Mouse (Mus musculus): ENCODE measurements around the gene Unc50. TPM values are rescaled to one million over a fixed set of nuclear protein-coding genes. Genes with fewer than 3 reads are reported as not detected.

Unc50 gene
- polyA plus RNA-seq, 1 experiment = 60.3 TPM

DNA sequence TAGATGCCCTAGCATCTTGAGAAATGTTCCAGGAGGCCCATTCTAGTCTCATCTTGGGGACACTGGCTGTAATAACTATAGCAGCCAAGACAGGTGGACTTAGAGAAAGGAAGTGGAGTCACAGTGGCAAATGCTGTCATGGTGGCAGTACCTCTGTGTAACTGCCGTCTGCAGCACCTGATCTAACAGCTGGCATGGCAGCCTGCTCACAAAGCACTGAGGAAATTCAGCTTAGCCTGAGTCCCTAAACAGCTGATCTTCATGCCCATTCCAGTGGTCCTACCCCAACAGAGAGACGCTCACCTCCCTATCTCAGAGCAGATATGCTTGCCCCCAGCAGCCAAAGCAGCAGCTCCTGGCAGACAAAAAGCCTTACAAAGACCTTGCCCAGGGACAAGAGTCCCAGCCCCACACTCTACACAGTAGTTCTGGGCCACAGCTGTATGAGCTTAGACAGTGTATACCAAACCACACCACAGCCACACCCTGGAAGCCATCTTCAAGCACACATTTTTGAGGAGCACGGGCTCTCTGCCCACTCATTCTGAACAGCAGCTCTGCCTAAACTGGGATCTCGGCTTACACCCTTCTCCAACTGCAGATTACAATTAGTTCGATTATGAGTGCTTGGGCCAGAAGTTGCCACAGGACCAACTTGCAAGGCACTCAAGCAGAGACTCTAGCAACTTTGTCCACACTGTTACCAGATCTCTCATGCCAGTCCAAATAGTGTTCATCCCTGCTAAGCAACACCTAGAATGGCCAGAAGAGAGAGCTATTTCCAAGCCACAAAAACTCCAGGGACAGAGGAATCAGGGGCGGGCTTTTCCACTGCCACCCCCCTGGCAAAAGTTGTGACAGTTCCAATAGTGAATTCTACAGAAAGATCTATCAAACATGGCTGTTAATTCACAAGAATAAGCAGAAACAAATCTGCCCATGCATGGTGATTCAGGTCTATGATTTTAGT, 41.5 kb downstream of the Unc50 start:
- no peaks in the 10 kb centered on the region for H3K27me3 ChIP-seq (replicated peaks; ENCODE audit: control insufficient read depth, insufficient read depth, low read length)
- no peaks in the 10 kb centered on the region for H3K4me1 ChIP-seq (ENCODE audit: control insufficient read depth, insufficient read depth, low read length)
- H3K36me3 ChIP-seq (ENCODE audit: control insufficient read depth, insufficient read depth, low read length) = no peaks in the 10 kb centered on the region
- TF ChIP-seq POLR2A (IDR thresholded peaks at IDR 0.05; ENCODE audit: low read depth, low read length) (no peak), CTCF (conservative IDR thresholded peaks at IDR 0.05; ENCODE audit: insufficient read depth, insufficient read length, low read depth, low read length) (peak; percentile 22; the same call in 1 of the 2 replicates)
- 75% methylated on average over 6 of the region's 6 CpGs for WGBS
- no peak for DNase-seq
- no peak overlapping the region for H3K27ac ChIP-seq (ENCODE audit: insufficient read depth, low read depth, low read length)
- H3K4me3 ChIP-seq (ENCODE audit: insufficient read depth, low read depth, low read length) = no peak overlapping the region

DNA sequence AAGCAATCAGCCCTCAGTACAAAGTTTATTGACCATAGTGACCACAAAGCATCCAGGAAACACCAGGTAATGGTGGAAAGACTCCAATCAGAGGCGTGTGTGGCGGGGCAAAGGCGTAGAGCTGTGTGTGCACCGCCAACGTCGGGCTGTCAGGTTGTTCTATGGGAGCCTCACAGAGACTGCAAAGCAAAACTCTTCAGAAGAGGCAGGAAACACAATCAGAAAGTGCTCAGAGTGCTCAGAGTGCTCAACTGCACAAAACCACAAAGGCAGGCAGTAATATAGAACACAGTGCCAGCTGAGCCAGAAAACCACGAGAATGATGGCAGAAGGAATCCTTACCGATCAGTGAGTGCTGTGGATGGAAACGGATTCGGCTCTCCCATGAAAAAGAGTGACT, 43.3 kb downstream of the Unc50 start:
- TF ChIP-seq CTCF (conservative IDR thresholded peaks at IDR 0.05; ENCODE audit: insufficient read depth, insufficient read length, low read depth, low read length) = no peak
- no peak for TF ChIP-seq POLR2A (IDR thresholded peaks at IDR 0.05; ENCODE audit: low read depth, low read length)
- WGBS = 76% methylated on average over 10 of the region's 10 CpGs
- no peak for DNase-seq
- Histone ChIP-seq H3K27me3 (replicated peaks; ENCODE audit: control insufficient read depth, insufficient read depth, low read length) (no peaks in the 10 kb centered on the region), H3K36me3 (ENCODE audit: control insufficient read depth, insufficient read depth, low read length) (no peaks in the 10 kb centered on the region), H3K4me3 (ENCODE audit: insufficient read depth, low read depth, low read length) (no peak overlapping the region), H3K27ac (ENCODE audit: insufficient read depth, low read depth, low read length) (no peak overlapping the region), H3K4me1 (ENCODE audit: control insufficient read depth, insufficient read depth, low read length) (no peaks in the 10 kb centered on the region)

GRCm38 (mm10) chr1:37474046-37474445, 44.1 kb downstream of the Unc50 start:
- Histone ChIP-seq H3K4me1 (ENCODE audit: control insufficient read depth, insufficient read depth, low read length) (no peaks in the 10 kb centered on the region), H3K4me3 (ENCODE audit: insufficient read depth, low read depth, low read length) (no peak overlapping the region), H3K27me3 (replicated peaks; ENCODE audit: control insufficient read depth, insufficient read depth, low read length) (no peaks in the 10 kb centered on the region), H3K27ac (ENCODE audit: insufficient read depth, low read depth, low read length) (peak overlapping the region; percentile 51; the same call in 1 of the 2 replicates), H3K36me3 (ENCODE audit: control insufficient read depth, insufficient read depth, low read length) (no peaks in the 10 kb centered on the region)
- no peak for DNase-seq
- 69% methylated on average over 8 of the region's 8 CpGs for WGBS
- TF ChIP-seq POLR2A (IDR thresholded peaks at IDR 0.05; ENCODE audit: low read depth, low read length) (no peak), CTCF (conservative IDR thresholded peaks at IDR 0.05; ENCODE audit: insufficient read depth, insufficient read length, low read depth, low read length) (no peak)

DNA sequence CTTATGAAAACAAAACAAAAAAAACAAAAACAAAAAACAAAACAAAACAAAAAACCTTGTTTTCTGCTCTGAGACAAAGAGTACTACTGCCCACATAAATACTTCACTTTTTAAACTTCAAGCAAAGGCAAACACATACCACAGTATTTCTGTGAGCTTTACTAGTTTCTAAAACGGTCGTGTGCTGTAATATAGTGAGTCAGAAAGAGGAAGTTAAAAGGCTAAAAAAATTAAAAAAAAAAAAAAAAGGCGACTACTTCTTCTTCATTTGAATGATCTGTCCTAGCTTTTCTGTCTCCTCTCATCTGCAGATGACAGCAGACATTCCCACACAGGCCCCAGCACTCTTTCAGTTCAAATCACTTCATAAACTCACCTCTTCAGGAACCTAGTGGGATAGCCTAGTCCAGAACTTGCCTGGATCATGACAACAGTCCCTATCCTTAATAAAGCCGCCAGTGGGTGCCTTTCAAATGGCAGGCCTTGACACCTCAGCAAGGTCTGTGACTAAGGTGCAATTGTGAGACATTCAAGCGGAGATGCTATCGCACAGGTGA, 44.8 kb downstream of the Unc50 start:
- H3K27ac ChIP-seq (ENCODE audit: insufficient read depth, low read depth, low read length) = no peak overlapping the region
- no peak for TF ChIP-seq POLR2A (IDR thresholded peaks at IDR 0.05; ENCODE audit: low read depth, low read length)
- no peak for TF ChIP-seq CTCF (conservative IDR thresholded peaks at IDR 0.05; ENCODE audit: insufficient read depth, insufficient read length, low read depth, low read length)
- 85% methylated on average over 6 of the region's 6 CpGs for WGBS
- no peak for DNase-seq
- H3K36me3 ChIP-seq (ENCODE audit: control insufficient read depth, insufficient read depth, low read length) = no peaks in the 10 kb centered on the region
- H3K27me3 ChIP-seq (replicated peaks; ENCODE audit: control insufficient read depth, insufficient read depth, low read length) = no peaks in the 10 kb centered on the region
- no peak overlapping the region for H3K4me3 ChIP-seq (ENCODE audit: insufficient read depth, low read depth, low read length)
- H3K4me1 ChIP-seq (ENCODE audit: control insufficient read depth, insufficient read depth, low read length) = no peaks in the 10 kb centered on the region

GRCm38 (mm10) chr1:37475312-37475711, 45.4 kb downstream of the Unc50 start:
- TF ChIP-seq CTCF (conservative IDR thresholded peaks at IDR 0.05; ENCODE audit: insufficient read depth, insufficient read length, low read depth, low read length) (no peak), POLR2A (IDR thresholded peaks at IDR 0.05; ENCODE audit: low read depth, low read length) (no peak)
- no peak for DNase-seq
- no peak overlapping the region for H3K4me3 ChIP-seq (ENCODE audit: insufficient read depth, low read depth, low read length)
- no peak overlapping the region for H3K27ac ChIP-seq (ENCODE audit: insufficient read depth, low read depth, low read length)
- H3K27me3 ChIP-seq (replicated peaks; ENCODE audit: control insufficient read depth, insufficient read depth, low read length) = no peaks in the 10 kb centered on the region
- no peaks in the 10 kb centered on the region for H3K36me3 ChIP-seq (ENCODE audit: control insufficient read depth, insufficient read depth, low read length)
- no peaks in the 10 kb centered on the region for H3K4me1 ChIP-seq (ENCODE audit: control insufficient read depth, insufficient read depth, low read length)
- 95% methylated on average over 3 of the region's 3 CpGs for WGBS

- TF ChIP-seq POLR2A (IDR thresholded peaks at IDR 0.05; ENCODE audit: low read depth, low read length) = no peak
- TF ChIP-seq CTCF (conservative IDR thresholded peaks at IDR 0.05; ENCODE audit: insufficient read depth, insufficient read length, low read depth, low read length) = no peak
- DNase-seq = no peak
- Histone ChIP-seq H3K4me1 (ENCODE audit: control insufficient read depth, insufficient read depth, low read length) (no peaks in the 10 kb centered on the region), H3K27ac (ENCODE audit: insufficient read depth, low read depth, low read length) (no peak overlapping the region), H3K36me3 (ENCODE audit: control insufficient read depth, insufficient read depth, low read length) (no peaks in the 10 kb centered on the region), H3K4me3 (ENCODE audit: insufficient read depth, low read depth, low read length) (no peak overlapping the region), H3K27me3 (replicated peaks; ENCODE audit: control insufficient read depth, insufficient read depth, low read length) (no peaks in the 10 kb centered on the region)
- 93% methylated on average over 5 of the region's 5 CpGs for WGBS
These were observed 47.3 kb downstream of the Unc50 start for GRCm38 (mm10) chr1:37477250-37477649.

GRCm38 (mm10) chr1:37477928-37478327, 48.0 kb downstream of the Unc50 start:
- Histone ChIP-seq H3K36me3 (ENCODE audit: control insufficient read depth, insufficient read depth, low read length) (no peaks in the 10 kb centered on the region), H3K4me3 (ENCODE audit: insufficient read depth, low read depth, low read length) (no peak overlapping the region), H3K4me1 (ENCODE audit: control insufficient read depth, insufficient read depth, low read length) (no peaks in the 10 kb centered on the region), H3K27me3 (replicated peaks; ENCODE audit: control insufficient read depth, insufficient read depth, low read length) (no peaks in the 10 kb centered on the region), H3K27ac (ENCODE audit: insufficient read depth, low read depth, low read length) (no peak overlapping the region)
- WGBS = 68% methylated on average over 5 of the region's 5 CpGs
- no peak for DNase-seq
- TF ChIP-seq CTCF (conservative IDR thresholded peaks at IDR 0.05; ENCODE audit: insufficient read depth, insufficient read length, low read depth, low read length) = no peak
- no peak for TF ChIP-seq POLR2A (IDR thresholded peaks at IDR 0.05; ENCODE audit: low read depth, low read length)
